Mouse (Mus musculus) thymus, adult 2 months (tissue): ENCODE results near the gene Slc22a19.

Source experiments
- CTCF ChIP-seq: fragments of 200-500 bp; IDR thresholded peaks from 2 replicates; pipeline ENCODE4 v1.5.1; 2012; ENCODE audit warnings: mild to moderate bottlenecking, control low read depth, low read length, moderate library complexity, borderline replicate concordance; ENCODE audit not compliant: control insufficient read depth, poor library complexity, insufficient read depth; ENCODE audit errors: extremely low read depth
- POLR2A ChIP-seq: fragments of 200-500 bp; IDR thresholded peaks from 2 replicates; pipeline ENCODE4 v1.6.1; 2012; ENCODE audit warnings: mild to moderate bottlenecking, low read length, control low read depth, moderate library complexity; ENCODE audit not compliant: control insufficient read depth, poor library complexity, insufficient read depth; ENCODE audit errors: extremely low read depth

DNA sequence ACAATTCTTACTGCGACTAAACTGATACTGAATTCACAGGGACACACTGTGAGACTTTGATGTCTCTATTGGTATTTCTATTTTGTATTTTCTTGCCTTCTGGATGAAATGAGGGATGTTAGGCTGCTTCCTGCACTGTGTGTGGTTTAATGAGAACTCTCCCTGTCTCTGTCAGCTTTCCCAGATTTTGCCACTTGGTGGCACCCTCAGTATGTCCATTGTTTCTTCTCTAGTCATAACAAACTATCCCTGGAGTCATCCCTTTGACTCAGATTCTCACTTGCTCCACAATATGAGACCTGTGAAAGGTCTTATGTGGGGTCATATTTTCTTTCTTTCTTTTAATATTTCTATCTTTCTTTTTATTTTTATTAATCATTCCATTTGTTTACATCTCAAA is 18.4 kb upstream of the Slc22a19 start:
- no peak for TF ChIP-seq POLR2A
- TF ChIP-seq CTCF, result no peak
